Mouse (Mus musculus) ES-Bruce4 (cell line): ENCODE data around the gene Calhm5.

Source experiments
- CTCF ChIP-seq: IDR thresholded peaks from one replicate; pipeline ENCODE4 v1.8.1; 2011; ENCODE audit warnings: low read depth, low read length
- EP300 ChIP-seq: IDR thresholded peaks from 2 replicates; pipeline ENCODE4 v1.6.1; 2011; ENCODE audit warnings: low read depth, low read length; ENCODE audit not compliant: insufficient read depth
- POLR2A ChIP-seq: IDR thresholded peaks from one replicate; pipeline ENCODE4 v1.8.1; 2011; ENCODE audit warnings: low read length; ENCODE audit not compliant: insufficient read depth

- TF ChIP-seq POLR2A (no peak), EP300 (no peak), CTCF (no peak)
Observed at GRCm38 (mm10) chr10:34110863-34111465, 14.6 kb upstream of the Calhm5 start.
